Mouse (Mus musculus) megakaryocyte, embryonic 14.5 days (primary cell): ENCODE results near the gene 5031439G07Rik.
"Not testable (repeated sequence)": the region's sequence is repeated elsewhere in the genome, so short reads cannot be mapped to it uniquely, and the experiment has no call there.

Experiments used
- FLI1 ChIP-seq: IDR thresholded peaks from 2 replicates; pipeline ENCODE4 v1.6.1; 2012; ENCODE audit warnings: low read length, inconsistent platforms, mixed read lengths
- GATA1 ChIP-seq: IDR thresholded peaks from 3 replicates; pipeline ENCODE4 v1.6.1; 2012; ENCODE audit warnings: mixed read lengths, low read length, inconsistent platforms, borderline replicate concordance

DNA sequence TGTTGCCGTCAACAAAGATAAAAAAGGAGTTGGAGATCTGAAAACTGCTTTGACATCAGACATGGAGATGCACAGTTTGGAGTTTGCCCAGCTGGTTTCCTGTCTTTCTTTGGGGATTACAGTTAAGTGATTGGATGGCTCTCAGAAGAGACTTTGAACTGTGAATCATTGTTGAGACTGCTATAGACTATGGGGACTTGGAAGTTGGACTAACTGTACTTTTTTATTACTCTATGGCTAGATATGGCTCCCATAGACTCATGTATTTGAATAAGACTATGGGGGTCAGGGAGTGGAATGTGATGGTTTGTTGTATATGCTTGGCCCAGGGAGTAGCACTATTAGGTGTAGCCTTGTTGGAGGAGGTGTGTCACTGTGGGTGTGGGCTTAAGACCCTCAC lies 42.3 kb upstream of the 5031439G07Rik start:
- TF ChIP-seq GATA1, FLI1: not testable (repeated sequence)
